Mouse (Mus musculus) G1E-ER4 (cell line): ENCODE measurements around the gene Vmn2r83. TPM values are rescaled to one million over a fixed set of nuclear protein-coding genes. Genes with fewer than 3 reads are reported as not detected.

Experiments
- GATA1 ChIP-seq: IDR thresholded peaks from one replicate; pipeline ENCODE4 v1.8.0; 2012; ENCODE audit warnings: low read length, inconsistent platforms
- polyA plus RNA-seq: library from polyadenylated mRNA; stranded (reverse); fragments of >175 nt; gene quantifications from 2 replicates; pipeline ENCODE4 v1.2.3, GENCODE M21; 2012

Gene Vmn2r83
- polyA plus RNA-seq, 1 experiment: not detected

GRCm38 (mm10) chr10:79534426-79534825, 65.9 kb downstream of the Vmn2r83 start:
- no peak for TF ChIP-seq GATA1

GRCm38 (mm10) chr10:79535431-79535830, 66.9 kb downstream of the Vmn2r83 start:
- no peak for TF ChIP-seq GATA1

GRCm38 (mm10) chr10:79536461-79537080, 68.0 kb downstream of the Vmn2r83 start:
- TF ChIP-seq GATA1: no peak

- no peak for TF ChIP-seq GATA1
Measured at GRCm38 (mm10) chr10:79537271-79537670, 68.7 kb downstream of the Vmn2r83 start.

GRCm38 (mm10) chr10:79537781-79538180, 69.2 kb downstream of the Vmn2r83 start:
- no peak for TF ChIP-seq GATA1

- TF ChIP-seq GATA1: no peak
Measured at GRCm38 (mm10) chr10:79538323-79538722, 69.8 kb downstream of the Vmn2r83 start.

- TF ChIP-seq GATA1: no peak
Measured at GRCm38 (mm10) chr10:79538873-79539272, 70.3 kb downstream of the Vmn2r83 start.

GRCm38 (mm10) chr10:79539701-79540495, 71.4 kb downstream of the Vmn2r83 start:
- no peak for TF ChIP-seq GATA1

- TF ChIP-seq GATA1: no peak
Measured at GRCm38 (mm10) chr10:79540746-79541145, 72.2 kb downstream of the Vmn2r83 start.

- no peak for TF ChIP-seq GATA1
Measured at GRCm38 (mm10) chr10:79541522-79541921, 73.0 kb downstream of the Vmn2r83 start.

GRCm38 (mm10) chr10:79542171-79542570, 73.6 kb downstream of the Vmn2r83 start:
- TF ChIP-seq GATA1: no peak

Other genes starting within 250 kb of the Vmn2r83 start
- gene Vmn2r81, start 221.0 kb upstream of the Vmn2r83 start, polyA plus RNA-seq: not detected in 2 replicates
- gene Vmn2r82, start 112.2 kb upstream of the Vmn2r83 start, polyA plus RNA-seq: not detected in 2 replicates
- gene Plpp2, start 65.1 kb downstream of the Vmn2r83 start, polyA plus RNA-seq: 0.04 TPM in 1 of 2 replicates, not detected in the other
- gene Mier2, start 86.5 kb downstream of the Vmn2r83 start, polyA plus RNA-seq: 0.05 TPM in 1 of 2 replicates, not detected in the other
- gene Theg, start 118.6 kb downstream of the Vmn2r83 start, polyA plus RNA-seq: not detected in 2 replicates
- not detected in 2 replicates for gene C2cd4c, start 145.3 kb downstream of the Vmn2r83 start, polyA plus RNA-seq
- not detected in 2 replicates for gene Shc2, start 169.2 kb downstream of the Vmn2r83 start, polyA plus RNA-seq
- gene Odf3l2, start 177.0 kb downstream of the Vmn2r83 start, polyA plus RNA-seq: not detected in 2 replicates
- not detected in 2 replicates for gene Madcam1, start 195.8 kb downstream of the Vmn2r83 start, polyA plus RNA-seq
- 119 and 126 TPM in 2 replicates for gene Tpgs1, start 200.6 kb downstream of the Vmn2r83 start, polyA plus RNA-seq
- 540 and 646 TPM in 2 replicates for gene Cdc34, start 213.5 kb downstream of the Vmn2r83 start, polyA plus RNA-seq
- gene Gzmm, start 220.3 kb downstream of the Vmn2r83 start, polyA plus RNA-seq: 0.25 and 0.30 TPM in 2 replicates
- gene Bsg, start 235.8 kb downstream of the Vmn2r83 start, polyA plus RNA-seq: 834 and 1,207 TPM in 2 replicates
- gene Hcn2, start 247.9 kb downstream of the Vmn2r83 start, polyA plus RNA-seq: 0.49 and 0.78 TPM in 2 replicates